Mouse (Mus musculus) embryonic facial prominence, embryonic 13.5 days (tissue): Measurements from ENCODE around the gene Tcf7l1. TPM values are rescaled to one million over a fixed set of nuclear protein-coding genes. Genes with fewer than 3 reads are reported as not detected.
A peak's percentile ranks its signal among the peaks of the same experiment; 100 is the strongest.

Source experiments
- ATAC-seq: fragments of 200-750 bp; cut with Nextera tagmentation; 2 replicates; pipeline ENCODE4 v1.8.0; 2017; ENCODE audit warnings: low read depth; ENCODE audit not compliant: insufficient number of reproducible peaks, insufficient read depth, low FRiP score, low TSS enrichment
- H3K27ac ChIP-seq: fragments of 300-500 bp; sonication (generic); 2 replicates; pipeline ENCODE4 v1.5.1; 2015; ENCODE audit warnings: moderate library complexity, mild to moderate bottlenecking, inconsistent platforms
- H3K27me3 ChIP-seq: fragments of 300-500 bp; sonication (generic); 2 replicates; pipeline ENCODE4 v1.6.1; 2015; ENCODE audit warnings: mild to moderate bottlenecking, inconsistent platforms
- H3K36me3 ChIP-seq: fragments of 300-500 bp; sonication (generic); 2 replicates; pipeline ENCODE4 v1.6.1; 2015; ENCODE audit warnings: mild to moderate bottlenecking, inconsistent platforms
- H3K4me1 ChIP-seq: fragments of 300-500 bp; sonication (generic); 2 replicates; pipeline ENCODE4 v1.6.1; 2015; ENCODE audit warnings: inconsistent platforms
- H3K4me2 ChIP-seq: fragments of 300-500 bp; sonication (generic); 2 replicates; pipeline ENCODE4 v1.6.1; 2015; ENCODE audit warnings: moderate library complexity, mild to moderate bottlenecking, inconsistent platforms
- H3K4me3 ChIP-seq: fragments of 300-500 bp; sonication (generic); 2 replicates; pipeline ENCODE4 v1.5.1; 2015; ENCODE audit warnings: mild to moderate bottlenecking, inconsistent platforms
- H3K9ac ChIP-seq: fragments of 300-500 bp; sonication (generic); 2 replicates; pipeline ENCODE4 v1.6.1; 2015; ENCODE audit warnings: mild to moderate bottlenecking, inconsistent platforms
- H3K9me3 ChIP-seq: fragments of 300-500 bp; sonication (generic); 2 replicates; pipeline ENCODE4 v1.6.1; 2016; ENCODE audit warnings: inconsistent platforms
- WGBS: fragments of 180-500 bp; shearing (Covaris S2); methylation state at CpG from one replicate; pipeline ENCODE4 v1.1.7; 2015; ENCODE audit warnings: mixed read lengths; 5-methylcytosine and 5-hydroxymethylcytosine counted together
- polyA plus RNA-seq: library from polyadenylated mRNA; unstranded; fragments of >200 nt; fragmentation: Nextera tagmentation; extraction: Ambion mirVana; gene quantifications from 2 replicates; pipeline ENCODE4 v1.2.1, GENCODE M21; 2015

Tcf7l1 gene
- polyA plus RNA-seq, 1 experiment from 2014 or later: 59.2 TPM

DNA sequence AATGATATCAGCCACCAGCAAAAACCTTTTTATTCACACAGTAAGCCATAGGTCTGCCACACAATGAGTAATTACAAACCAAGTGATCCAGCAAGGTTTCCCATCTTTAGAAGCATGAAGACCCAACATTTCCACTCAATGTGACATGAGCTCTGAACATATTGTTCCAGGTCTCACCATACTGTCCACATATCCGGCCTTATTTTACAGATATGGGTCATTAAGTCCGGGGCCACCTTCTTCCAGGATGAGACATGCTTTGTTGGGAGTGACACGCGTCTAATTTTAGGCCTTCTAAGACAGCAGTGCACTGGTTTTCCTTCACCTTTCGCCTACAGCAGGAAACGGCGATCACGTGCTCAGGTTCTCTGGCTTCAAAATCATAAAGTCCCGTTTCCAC is 108.1 kb downstream of the Tcf7l1 start:
- no peak overlapping the region for H3K4me3 ChIP-seq
- 0 out of 2 replicates have a peak, but pooled peaks cover 3% of the 10 kb centered on the region for H3K36me3 ChIP-seq
- ATAC-seq: no peak
- H3K27me3 ChIP-seq: no peaks in the 10 kb centered on the region
- H3K4me2 ChIP-seq: no peak overlapping the region
- no peak overlapping the region for H3K27ac ChIP-seq
- no peak overlapping the region for H3K9ac ChIP-seq
- peaks cover 90% of the 10 kb centered on the region for H3K4me1 ChIP-seq
- 80% methylated on average over 9 of the region's 9 CpGs for WGBS
- H3K9me3 ChIP-seq: no peaks in the 10 kb centered on the region

GRCm38 (mm10) chr6:72678631-72679030 is 110.4 kb downstream of the Tcf7l1 start:
- Histone ChIP-seq H3K9ac (no peak overlapping the region), H3K4me2 (peak overlapping the region; percentile 56; the same call in 1 of the 2 replicates), H3K4me1 (peaks cover 92% of the 10 kb centered on the region), H3K4me3 (no peak overlapping the region), H3K9me3 (no peaks in the 10 kb centered on the region), H3K36me3 (0 out of 2 replicates have a peak, but pooled peaks cover 3% of the 10 kb centered on the region), H3K27me3 (no peaks in the 10 kb centered on the region), H3K27ac (peak overlapping the region; percentile 94)
- WGBS: 5% methylated on average over 9 of the region's 9 CpGs
- no peak for ATAC-seq

- Histone ChIP-seq H3K36me3 (0 out of 2 replicates have a peak, but pooled peaks cover 3% of the 10 kb centered on the region), H3K4me3 (peak overlapping the region; percentile 32), H3K9me3 (no peaks in the 10 kb centered on the region), H3K4me2 (peak overlapping the region; percentile 56), H3K9ac (peak overlapping the region; percentile 64), H3K27me3 (no peaks in the 10 kb centered on the region), H3K4me1 (peaks cover 92% of the 10 kb centered on the region), H3K27ac (peak overlapping the region; percentile 94)
- peak; percentile 76 for ATAC-seq
- 8% methylated on average over 11 of the region's 11 CpGs for WGBS
Observed at GRCm38 (mm10) chr6:72677510-72678220, 111.4 kb downstream of the Tcf7l1 start.

DNA sequence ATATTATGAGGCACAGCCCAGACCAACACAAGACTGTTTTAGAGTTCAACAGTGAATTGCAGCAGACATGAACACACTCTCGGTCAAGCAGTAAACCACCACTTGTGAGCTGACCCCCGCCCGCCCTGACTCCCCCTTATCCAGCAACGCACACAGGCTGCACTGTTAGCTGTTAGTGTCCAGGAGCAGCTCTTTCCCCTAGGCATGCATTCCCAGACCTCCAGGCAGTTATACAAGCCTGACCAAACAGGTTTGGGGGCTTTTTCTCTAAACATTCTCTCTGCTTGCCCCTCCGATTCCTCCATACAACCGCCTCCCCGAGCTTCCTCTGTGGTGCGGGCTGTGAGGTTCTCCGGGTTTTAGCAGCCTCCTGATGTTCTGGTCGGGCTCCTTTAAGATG is 112.0 kb downstream of the Tcf7l1 start:
- Histone ChIP-seq H3K36me3 (0 out of 2 replicates have a peak, but pooled peaks cover 3% of the 10 kb centered on the region), H3K27me3 (no peaks in the 10 kb centered on the region), H3K9me3 (no peaks in the 10 kb centered on the region), H3K27ac (peak overlapping the region; percentile 94), H3K4me2 (peak overlapping the region; percentile 56), H3K4me3 (peak overlapping the region; percentile 32), H3K9ac (peak overlapping the region; percentile 64), H3K4me1 (peaks cover 92% of the 10 kb centered on the region)
- ATAC-seq: peak; percentile 28; the same call in 1 of the 2 replicates
- WGBS: 18% methylated on average over 10 of the region's 10 CpGs

GRCm38 (mm10) chr6:72676376-72676775 is 112.7 kb downstream of the Tcf7l1 start:
- H3K4me2 ChIP-seq: peak overlapping the region; percentile 56
- 0 out of 2 replicates have a peak, but pooled peaks cover 3% of the 10 kb centered on the region for H3K36me3 ChIP-seq
- ATAC-seq: no peak
- no peaks in the 10 kb centered on the region for H3K9me3 ChIP-seq
- peaks cover 92% of the 10 kb centered on the region for H3K4me1 ChIP-seq
- H3K4me3 ChIP-seq: no peak overlapping the region
- no peaks in the 10 kb centered on the region for H3K27me3 ChIP-seq
- no peak overlapping the region for H3K9ac ChIP-seq
- peak overlapping the region; percentile 94 for H3K27ac ChIP-seq
- 41% methylated on average over 2 of the region's 2 CpGs for WGBS

- no peaks in the 10 kb centered on the region for H3K27me3 ChIP-seq
- H3K9me3 ChIP-seq: no peaks in the 10 kb centered on the region
- no peak overlapping the region for H3K4me3 ChIP-seq
- peaks cover 6% of the 10 kb centered on the region; the same call in 1 of the 2 replicates for H3K36me3 ChIP-seq
- H3K9ac ChIP-seq: no peak overlapping the region
- no peak for ATAC-seq
- no peak overlapping the region for H3K4me2 ChIP-seq
- H3K4me1 ChIP-seq: peaks cover 91% of the 10 kb centered on the region
- peak overlapping the region; percentile 84 for H3K27ac ChIP-seq
Observed at GRCm38 (mm10) chr6:72673751-72674150, 115.3 kb downstream of the Tcf7l1 start.

- H3K4me2 ChIP-seq: no peak overlapping the region
- H3K36me3 ChIP-seq: peaks cover 6% of the 10 kb centered on the region; the same call in 1 of the 2 replicates
- peak overlapping the region; percentile 33; the same call in 1 of the 2 replicates for H3K27ac ChIP-seq
- no peak overlapping the region for H3K9ac ChIP-seq
- H3K4me1 ChIP-seq: peaks cover 87% of the 10 kb centered on the region
- 79% methylated on average over 8 of the region's 8 CpGs for WGBS
- no peak overlapping the region for H3K4me3 ChIP-seq
- no peaks in the 10 kb centered on the region for H3K27me3 ChIP-seq
- no peaks in the 10 kb centered on the region for H3K9me3 ChIP-seq
- ATAC-seq: no peak
Observed at GRCm38 (mm10) chr6:72671129-72671528, 117.9 kb downstream of the Tcf7l1 start.

- H3K27ac ChIP-seq: no peak overlapping the region
- peaks cover 77% of the 10 kb centered on the region for H3K4me1 ChIP-seq
Observed at GRCm38 (mm10) chr6:72667021-72667420, 122.0 kb downstream of the Tcf7l1 start.

GRCm38 (mm10) chr6:72664290-72664689 is 124.8 kb downstream of the Tcf7l1 start:
- no peak overlapping the region for H3K9ac ChIP-seq
- no peaks in the 10 kb centered on the region for H3K36me3 ChIP-seq
- peaks cover 75% of the 10 kb centered on the region for H3K4me1 ChIP-seq
- 74% methylated on average over 8 of the region's 8 CpGs for WGBS
- no peak for ATAC-seq
- no peaks in the 10 kb centered on the region for H3K27me3 ChIP-seq
- no peak overlapping the region for H3K4me2 ChIP-seq
- H3K27ac ChIP-seq: no peak overlapping the region
- H3K4me3 ChIP-seq: no peak overlapping the region
- no peaks in the 10 kb centered on the region for H3K9me3 ChIP-seq

More at GRCm38 (mm10) chr6:72667021-72667420, 122.0 kb downstream of the Tcf7l1 start:
- ATAC-seq: no peak
- Histone ChIP-seq H3K9ac (no peak overlapping the region), H3K4me3 (no peak overlapping the region), H3K27me3 (no peaks in the 10 kb centered on the region), H3K9me3 (no peaks in the 10 kb centered on the region), H3K36me3 (peaks cover 6% of the 10 kb centered on the region; the same call in 1 of the 2 replicates), H3K4me2 (no peak overlapping the region)
- 67% methylated on average over 4 of the region's 4 CpGs for WGBS

- WGBS: 10% methylated on average over 1 of the region's 1 CpGs
- Histone ChIP-seq H3K4me3 (no peak overlapping the region), H3K9ac (no peak overlapping the region), H3K27me3 (no peaks in the 10 kb centered on the region), H3K36me3 (no peaks in the 10 kb centered on the region), H3K27ac (peak overlapping the region; percentile 57), H3K4me2 (no peak overlapping the region), H3K4me1 (peaks cover 77% of the 10 kb centered on the region), H3K9me3 (no peaks in the 10 kb centered on the region)
- no peak for ATAC-seq
Observed at GRCm38 (mm10) chr6:72663000-72663399, 126.1 kb downstream of the Tcf7l1 start.

DNA sequence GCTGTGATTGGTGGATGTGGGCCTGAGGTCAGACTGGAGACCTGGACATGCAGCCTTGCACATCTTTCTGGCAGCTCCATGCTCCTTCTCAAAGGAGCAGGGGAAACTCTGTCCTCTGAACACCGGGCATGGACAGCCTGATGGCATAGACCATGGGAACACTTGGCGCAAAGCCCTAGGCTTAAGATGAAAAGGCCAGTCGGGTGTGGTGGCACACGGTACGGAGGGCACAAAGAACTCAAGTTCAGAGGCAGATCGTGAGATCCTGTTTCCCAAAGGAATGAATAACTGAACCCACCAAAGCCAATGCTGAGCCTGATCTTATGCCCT is 128.7 kb downstream of the Tcf7l1 start:
- ATAC-seq: no peak
- H3K9ac ChIP-seq: no peak overlapping the region
- H3K27ac ChIP-seq: peak overlapping the region; percentile 97
- H3K4me2 ChIP-seq: no peak overlapping the region
- no peaks in the 10 kb centered on the region for H3K36me3 ChIP-seq
- WGBS: 77% methylated on average over 6 of the region's 6 CpGs
- H3K4me3 ChIP-seq: no peak overlapping the region
- H3K4me1 ChIP-seq: peaks cover 86% of the 10 kb centered on the region
- no peaks in the 10 kb centered on the region for H3K27me3 ChIP-seq
- no peaks in the 10 kb centered on the region for H3K9me3 ChIP-seq

DNA sequence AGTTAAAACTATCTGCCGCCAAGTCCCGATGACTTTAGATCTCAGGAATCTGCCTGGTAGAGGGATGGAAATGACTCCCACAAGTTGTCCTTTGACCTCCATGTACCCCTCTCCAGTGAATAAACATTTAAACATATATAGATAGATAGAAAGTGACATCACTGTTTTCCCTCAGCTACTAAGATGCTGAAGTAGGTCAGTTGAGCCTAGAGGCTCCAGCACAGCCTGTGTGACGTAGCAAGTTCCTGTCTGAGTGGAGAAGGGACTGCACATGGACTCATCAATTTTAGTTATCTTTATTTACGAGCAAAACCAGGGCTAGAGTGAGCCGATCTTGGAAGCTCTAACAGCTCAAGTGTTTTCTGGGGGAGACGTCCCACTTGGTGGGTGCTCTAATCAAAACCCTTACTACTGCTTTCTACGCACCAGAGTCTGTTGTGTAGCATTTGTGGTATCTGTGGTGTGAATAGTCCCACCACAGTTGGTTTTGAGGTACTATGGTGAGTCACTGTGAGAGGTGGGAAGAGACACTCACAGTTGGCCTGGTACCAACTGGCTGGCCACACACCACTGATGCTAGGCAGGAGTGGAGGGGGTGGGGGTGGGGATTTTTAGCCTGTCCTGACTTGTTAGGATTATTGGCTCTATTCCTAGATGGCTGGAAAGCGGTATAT is 129.2 kb downstream of the Tcf7l1 start:
- H3K9me3 ChIP-seq: no peaks in the 10 kb centered on the region
- no peak overlapping the region for H3K4me3 ChIP-seq
- no peak overlapping the region for H3K9ac ChIP-seq
- no peaks in the 10 kb centered on the region for H3K27me3 ChIP-seq
- H3K27ac ChIP-seq: peak overlapping the region; percentile 97
- whole genome bisulfite sequencing: 75% methylated on average over 8 of the region's 8 CpGs
- H3K36me3 ChIP-seq: no peaks in the 10 kb centered on the region
- no peak for ATAC-seq
- H3K4me2 ChIP-seq: no peak overlapping the region
- peaks cover 89% of the 10 kb centered on the region for H3K4me1 ChIP-seq
